Mouse (Mus musculus) embryonic facial prominence, embryonic 11.5 days (tissue): ENCODE data around the gene Layn. TPM values are rescaled to one million over a fixed set of nuclear protein-coding genes. Genes with fewer than 3 reads are reported as not detected.

ENCODE experiments used
- ATAC-seq: fragments of 200-750 bp; cut with Nextera tagmentation; replicated peaks from 2 replicates; pipeline ENCODE4 v1.8.0; 2017; ENCODE audit warnings: low read depth; ENCODE audit not compliant: insufficient number of reproducible peaks, low FRiP score, low TSS enrichment
- DNase-seq: peaks from one replicate; pipeline ENCODE4 v3.0.0-alpha.2; 2015; ENCODE audit warnings: low spot score
- H3K27ac ChIP-seq: fragments of 300-500 bp; sonication (generic); replicated peaks from 2 replicates; pipeline ENCODE4 v1.5.1; 2014; ENCODE audit warnings: mild to moderate bottlenecking, low read depth, low read length, control low read depth
- H3K27me3 ChIP-seq: fragments of 300-500 bp; sonication (generic); 2 replicates; pipeline ENCODE4 v1.6.1; 2014; ENCODE audit warnings: mild to moderate bottlenecking, low read length, moderate library complexity, mixed read lengths; ENCODE audit not compliant: control insufficient read depth, insufficient read depth
- H3K36me3 ChIP-seq: fragments of 300-500 bp; sonication (generic); replicated peaks from 2 replicates; pipeline ENCODE4 v1.6.1; 2014; ENCODE audit warnings: low read depth, mild to moderate bottlenecking, low read length, moderate library complexity, mixed read lengths; ENCODE audit not compliant: control insufficient read depth, insufficient read depth
- H3K4me1 ChIP-seq: fragments of 300-500 bp; sonication (generic); 2 replicates; pipeline ENCODE4 v1.6.1; 2014; ENCODE audit warnings: low read length, mixed read lengths; ENCODE audit not compliant: control insufficient read depth, insufficient read depth
- H3K4me2 ChIP-seq: fragments of 300-500 bp; sonication (generic); 2 replicates; pipeline ENCODE4 v1.6.1; 2014; ENCODE audit warnings: low read depth, mild to moderate bottlenecking, control low read depth, low read length, moderate library complexity
- H3K4me3 ChIP-seq: fragments of 300-500 bp; sonication (generic); 2 replicates; pipeline ENCODE4 v1.5.1; 2014; ENCODE audit warnings: low read depth, low read length, control low read depth
- H3K9ac ChIP-seq: fragments of 300-500 bp; sonication (generic); replicated peaks from 2 replicates; pipeline ENCODE4 v1.6.1; 2014; ENCODE audit warnings: mild to moderate bottlenecking, control low read depth, low read length
- H3K9me3 ChIP-seq: fragments of 300-500 bp; sonication (generic); replicated peaks from 2 replicates; pipeline ENCODE4 v1.6.1; 2016; ENCODE audit warnings: mild to moderate bottlenecking, low read length, inconsistent platforms, mixed read lengths; ENCODE audit not compliant: control insufficient read depth
- WGBS: fragments of 180-500 bp; shearing (Covaris S2); extraction: QIAGEN DNeasy Blood & Tissue Kit; methylation state at CpG from one replicate; pipeline ENCODE4 v1.1.7; 2014; 5-methylcytosine and 5-hydroxymethylcytosine counted together
- polyA plus RNA-seq: library from polyadenylated mRNA; unstranded; fragments of >200 nt; fragmentation: Nextera tagmentation; extraction: Ambion mirVana; gene quantifications from 2 replicates; pipeline ENCODE4 v1.2.1, GENCODE M21; 2014

Gene Layn
- polyA plus RNA-seq, 1 experiment from 2014 or later: 1.6 TPM

DNA sequence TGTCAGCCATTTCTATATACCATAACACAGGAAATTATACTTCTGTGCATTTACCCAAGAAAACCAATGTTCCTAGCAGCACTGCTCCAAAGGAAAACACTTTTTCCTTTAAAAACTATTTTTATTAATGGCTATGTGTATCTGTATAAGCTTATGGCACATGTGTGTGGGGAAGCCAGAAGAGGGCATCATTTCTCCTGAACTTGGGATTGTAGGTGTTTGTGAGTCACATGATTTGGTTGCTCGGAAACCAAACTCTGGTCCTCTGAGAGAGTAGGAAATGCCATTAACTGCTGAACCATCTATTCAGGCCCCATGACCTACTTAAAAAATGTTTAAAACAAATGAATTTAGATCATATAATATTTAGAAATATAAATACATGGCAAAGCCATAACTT is 49.9 kb downstream of the Layn start:
- no peaks in the 10 kb centered on the region for H3K27me3 ChIP-seq
- H3K9ac ChIP-seq: no peak overlapping the region
- no peak overlapping the region for H3K4me2 ChIP-seq
- DNase-seq (peak; percentile 11), ATAC-seq (no peak)
- H3K27ac ChIP-seq: no peak overlapping the region
- H3K9me3 ChIP-seq: no peaks in the 10 kb centered on the region
- WGBS: 72% methylated on average over 1 of the region's 1 CpGs
- no peaks in the 10 kb centered on the region for H3K36me3 ChIP-seq
- no peak overlapping the region for H3K4me3 ChIP-seq
- H3K4me1 ChIP-seq: no peaks in the 10 kb centered on the region

DNA sequence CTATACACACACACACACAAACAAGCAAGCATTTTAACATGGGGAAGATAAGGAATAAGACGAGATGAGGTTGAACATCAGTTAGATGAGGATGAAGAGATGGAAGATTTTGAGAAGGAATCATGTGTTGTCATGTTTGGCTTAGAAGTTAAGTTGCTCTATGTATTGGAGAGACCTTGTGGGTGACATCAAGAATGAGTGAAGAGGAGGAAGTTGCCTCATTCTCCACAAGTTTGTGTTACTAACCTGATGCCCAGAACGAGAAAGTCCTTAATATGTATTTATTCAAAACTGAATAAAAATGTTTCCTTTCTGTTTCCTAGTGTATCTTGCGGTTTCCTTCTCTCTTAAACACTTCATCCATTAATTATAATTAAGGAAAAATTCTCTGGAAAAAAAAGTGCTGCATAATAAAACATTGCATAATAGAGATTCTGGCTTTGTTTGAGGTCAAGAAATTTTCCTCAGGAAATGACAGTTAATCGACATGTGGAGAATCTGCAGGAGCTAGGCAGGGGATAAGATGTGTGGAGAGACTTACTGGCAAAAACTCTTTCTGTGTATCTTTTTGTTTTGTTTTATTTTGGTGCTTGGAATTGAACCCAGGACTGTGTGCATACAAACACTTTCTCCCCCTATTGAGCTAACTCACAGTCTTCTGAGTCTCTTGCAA is 55.6 kb downstream of the Layn start:
- Histone ChIP-seq H3K4me2 (no peak overlapping the region), H3K4me3 (no peak overlapping the region), H3K9ac (no peak overlapping the region), H3K9me3 (no peaks in the 10 kb centered on the region), H3K4me1 (no peaks in the 10 kb centered on the region), H3K27ac (no peak overlapping the region), H3K27me3 (no peaks in the 10 kb centered on the region), H3K36me3 (no peaks in the 10 kb centered on the region)
- 92% methylated on average over 4 of the region's 4 CpGs for WGBS
- no peak for DNase-seq
- no peak for ATAC-seq

DNA sequence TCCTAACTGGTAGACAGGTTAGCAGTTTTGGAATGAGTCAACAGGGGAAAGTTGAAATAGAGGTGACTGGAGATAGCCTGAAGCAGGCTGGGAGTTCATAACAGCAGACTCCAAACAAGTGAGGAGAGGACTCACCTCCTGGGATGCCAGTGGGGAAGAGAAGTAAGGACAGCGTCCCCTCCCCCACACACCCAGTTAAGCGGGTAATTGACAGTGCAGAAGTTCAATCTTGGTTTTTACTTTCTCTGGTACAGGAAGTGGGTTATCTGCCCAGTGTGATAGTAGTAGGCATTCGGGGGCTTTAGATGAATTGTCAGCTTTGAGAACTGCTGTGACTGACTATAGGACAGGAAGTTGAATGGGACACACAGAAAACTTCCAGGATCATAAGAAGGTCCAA is 56.5 kb downstream of the Layn start:
- Histone ChIP-seq H3K4me2 (no peak overlapping the region), H3K4me3 (no peak overlapping the region), H3K4me1 (no peaks in the 10 kb centered on the region), H3K36me3 (no peaks in the 10 kb centered on the region), H3K9ac (no peak overlapping the region), H3K9me3 (no peaks in the 10 kb centered on the region), H3K27ac (no peak overlapping the region), H3K27me3 (no peaks in the 10 kb centered on the region)
- no peak for DNase-seq
- 70% methylated on average over 3 of the region's 3 CpGs for WGBS
- no peak for ATAC-seq

- Histone ChIP-seq H3K4me3 (no peak overlapping the region), H3K9ac (no peak overlapping the region), H3K27me3 (no peaks in the 10 kb centered on the region), H3K4me1 (no peaks in the 10 kb centered on the region), H3K9me3 (no peaks in the 10 kb centered on the region), H3K36me3 (no peaks in the 10 kb centered on the region), H3K4me2 (no peak overlapping the region), H3K27ac (no peak overlapping the region)
- no peak for ATAC-seq
- 78% methylated on average over 7 of the region's 7 CpGs for WGBS
- no peak for DNase-seq
Measured at GRCm38 (mm10) chr9:51019670-51020069, 57.2 kb downstream of the Layn start.

GRCm38 (mm10) chr9:51015732-51016131 is 61.2 kb downstream of the Layn start:
- 61% methylated on average over 4 of the region's 4 CpGs for WGBS
- H3K27ac ChIP-seq: no peak overlapping the region
- no peak for DNase-seq
- H3K36me3 ChIP-seq: no peaks in the 10 kb centered on the region
- H3K4me2 ChIP-seq: no peak overlapping the region
- no peaks in the 10 kb centered on the region for H3K9me3 ChIP-seq
- no peak for ATAC-seq
- no peak overlapping the region for H3K9ac ChIP-seq
- no peak overlapping the region for H3K4me3 ChIP-seq
- no peaks in the 10 kb centered on the region for H3K4me1 ChIP-seq
- no peaks in the 10 kb centered on the region for H3K27me3 ChIP-seq

GRCm38 (mm10) chr9:51013644-51014043 is 63.2 kb downstream of the Layn start:
- WGBS: 97% methylated on average over 1 of the region's 1 CpGs
- no peak for DNase-seq
- no peak for ATAC-seq
- Histone ChIP-seq H3K36me3 (no peaks in the 10 kb centered on the region), H3K27ac (no peak overlapping the region), H3K9ac (no peak overlapping the region), H3K9me3 (no peaks in the 10 kb centered on the region), H3K4me1 (no peaks in the 10 kb centered on the region), H3K27me3 (no peaks in the 10 kb centered on the region), H3K4me3 (no peak overlapping the region), H3K4me2 (no peak overlapping the region)

DNA sequence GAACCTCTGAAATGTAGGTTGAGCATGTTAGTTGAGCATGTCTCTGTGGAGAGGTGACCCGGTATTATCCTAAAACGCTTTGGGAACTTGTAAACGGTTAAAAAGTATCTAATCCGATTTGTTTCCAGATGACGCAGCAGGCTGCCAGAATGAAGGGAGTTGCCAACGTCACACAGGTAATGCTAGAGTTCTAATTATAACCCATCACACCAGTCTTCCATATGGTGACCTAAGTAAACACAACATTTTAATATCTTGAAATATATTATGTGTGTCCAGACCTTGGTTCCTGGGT is 67.3 kb downstream of the Layn start:
- no peak overlapping the region for H3K27ac ChIP-seq

DNA sequence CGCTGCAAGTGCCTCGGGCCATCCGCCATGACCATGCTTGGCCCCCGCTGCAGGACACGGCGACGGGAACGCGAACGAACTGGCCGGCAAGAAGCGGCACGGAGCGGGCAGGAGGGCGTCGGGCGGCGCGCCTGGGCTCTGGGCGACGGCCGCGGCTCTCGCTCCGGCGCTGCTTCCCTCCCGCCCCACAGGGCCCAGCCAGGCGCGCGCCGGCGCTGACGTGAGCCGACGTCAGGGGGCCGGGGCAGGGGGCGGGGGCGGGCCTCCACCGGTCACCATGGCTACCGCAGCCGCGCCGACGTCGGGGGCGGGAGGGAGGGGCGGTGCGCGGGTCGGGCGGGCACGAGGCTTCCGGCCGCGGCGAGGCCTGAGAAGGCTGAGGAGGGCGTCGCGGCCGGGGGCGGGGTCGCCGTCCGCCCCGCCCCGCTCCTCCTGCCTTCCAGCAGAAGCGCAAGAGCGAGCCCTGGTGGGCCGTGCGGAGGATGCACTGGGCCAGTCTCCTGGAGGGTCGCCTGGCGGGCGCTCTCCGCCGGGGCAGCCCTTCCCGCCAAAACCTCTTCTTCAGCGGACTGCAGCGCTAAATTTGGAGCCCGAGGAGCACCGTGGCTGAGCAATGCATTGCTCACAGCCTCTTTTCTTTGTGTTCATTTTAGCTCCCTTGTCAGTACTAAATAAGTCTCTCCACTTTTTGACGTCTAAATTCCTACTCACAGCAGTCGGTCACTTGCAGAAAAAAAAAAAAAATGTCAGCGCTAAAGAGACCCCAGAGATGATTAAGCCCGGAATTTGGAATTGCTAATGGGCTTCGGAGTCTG is 67.8 kb downstream of the Layn start, which contains the start of gene Sik2:
Gene Sik2 (minus strand): TSS at position 233 of the 815 bp plus-strand sequence.
- ATAC-seq (peak; percentile 95), DNase-seq (peak; percentile 97)
- peak within 1 kb of the TSS; percentile 74 for H3K4me3 ChIP-seq
- no peaks in the 10 kb centered on the region for H3K9me3 ChIP-seq
- 0 out of 2 replicates have a peak within 1 kb of the TSS, but pooled peaks have one; percentile 47 for H3K27ac ChIP-seq
- no peaks in the 10 kb centered on the region for H3K36me3 ChIP-seq
- H3K4me2 ChIP-seq: peak within 1 kb of the TSS; percentile 81
- H3K27me3 ChIP-seq: no peaks in the 10 kb centered on the region
- H3K4me1 ChIP-seq: no peaks in the 10 kb centered on the region
- WGBS: under 1% methylated on average over 47 of the region's 85 CpGs
- H3K9ac ChIP-seq: peak within 1 kb of the TSS; percentile 78

More for the DNA sequence above, 67.3 kb downstream of the Layn start:
- no peak for ATAC-seq
- DNase-seq: no peak
- H3K4me2 ChIP-seq: peak overlapping the region; percentile 52
- no peaks in the 10 kb centered on the region for H3K4me1 ChIP-seq
- H3K4me3 ChIP-seq: peak overlapping the region; percentile 74; the same call in 1 of the 2 replicates
- 3% methylated on average over 6 of the region's 6 CpGs for WGBS
- H3K36me3 ChIP-seq: no peaks in the 10 kb centered on the region
- peak overlapping the region; percentile 47 for H3K9ac ChIP-seq
- no peaks in the 10 kb centered on the region for H3K27me3 ChIP-seq
- H3K9me3 ChIP-seq: no peaks in the 10 kb centered on the region
